Mouse (Mus musculus): Measurements from ENCODE around the gene Zfp786. TPM values are rescaled to one million over a fixed set of nuclear protein-coding genes. Genes with fewer than 3 reads are reported as not detected.
A peak's percentile ranks its signal among the peaks of the same experiment; 100 is the strongest.

The Zfp786 gene
- polyA plus RNA-seq, 1 experiment from 2014 or later, result 4.7 TPM

- Histone ChIP-seq H3K9ac (ENCODE audit: low read length) (no peak overlapping the region), H3K36me3 (ENCODE audit: control insufficient read depth, insufficient read depth, low read length) (peaks cover 5% of the 10 kb centered on the region; the same call in 1 of the 2 replicates), H3K27me3 (ENCODE audit: control insufficient read depth, insufficient read depth, low read length) (no peaks in the 10 kb centered on the region), H3K9me3 (ENCODE audit: control insufficient read depth, low read length) (no peaks in the 10 kb centered on the region), H3K4me1 (ENCODE audit: control insufficient read depth, insufficient read depth, low read length) (peaks cover 4% of the 10 kb centered on the region; the same call in 1 of the 2 replicates), H3K27ac (replicated peaks; ENCODE audit: low read depth, low read length) (no peak overlapping the region), H3K4me3 (ENCODE audit: low read depth, low read length) (no peak overlapping the region), H3K4me2 (ENCODE audit: low read depth, severe bottlenecking) (no peak overlapping the region)
- no peak for ATAC-seq (ENCODE audit: insufficient number of reproducible peaks, low FRiP score, low TSS enrichment, low read depth)
- 95% methylated on average over 8 of the region's 8 CpGs for WGBS
- DNase-seq (ENCODE audit: low spot score), result no peak
These were observed 11.9 kb downstream of the Zfp786 start for GRCm38 (mm10) chr6:47818721-47819120.

- no peaks in the 10 kb centered on the region for H3K27me3 ChIP-seq (ENCODE audit: control insufficient read depth, insufficient read depth, low read length)
- ATAC-seq (ENCODE audit: insufficient number of reproducible peaks, low FRiP score, low TSS enrichment, low read depth) (no peak), DNase-seq (ENCODE audit: low spot score) (no peak)
- no peak overlapping the region for H3K9ac ChIP-seq (ENCODE audit: low read length)
- 79% methylated on average over 1 of the region's 1 CpGs for WGBS
- no peak overlapping the region for H3K4me3 ChIP-seq (ENCODE audit: low read depth, low read length)
- no peaks in the 10 kb centered on the region for H3K9me3 ChIP-seq (ENCODE audit: control insufficient read depth, low read length)
- no peak overlapping the region for H3K27ac ChIP-seq (replicated peaks; ENCODE audit: low read depth, low read length)
- peaks cover 5% of the 10 kb centered on the region; the same call in 1 of the 2 replicates for H3K36me3 ChIP-seq (ENCODE audit: control insufficient read depth, insufficient read depth, low read length)
- peaks cover 4% of the 10 kb centered on the region; the same call in 1 of the 2 replicates for H3K4me1 ChIP-seq (ENCODE audit: control insufficient read depth, insufficient read depth, low read length)
- H3K4me2 ChIP-seq (ENCODE audit: low read depth, severe bottlenecking), result no peak overlapping the region
These were observed 14.5 kb downstream of the Zfp786 start for GRCm38 (mm10) chr6:47816151-47816550.

GRCm38 (mm10) chr6:47813257-47813878 is 17.3 kb downstream of the Zfp786 start, which contains the start of gene Pdia4:
Gene Pdia4 (minus strand): TSS chr6:47813430.
- Histone ChIP-seq H3K4me3 (ENCODE audit: low read depth, low read length) (peak within 1 kb of the TSS; percentile 77), H3K36me3 (ENCODE audit: control insufficient read depth, insufficient read depth, low read length) (no peaks in the 10 kb centered on the region), H3K4me2 (ENCODE audit: low read depth, severe bottlenecking) (peak within 1 kb of the TSS; percentile 74), H3K27me3 (ENCODE audit: control insufficient read depth, insufficient read depth, low read length) (no peaks in the 10 kb centered on the region), H3K27ac (replicated peaks; ENCODE audit: low read depth, low read length) (peak within 1 kb of the TSS; percentile 93), H3K9me3 (ENCODE audit: control insufficient read depth, low read length) (no peaks in the 10 kb centered on the region), H3K4me1 (ENCODE audit: control insufficient read depth, insufficient read depth, low read length) (peaks cover 7% of the 10 kb centered on the region; the same call in 1 of the 2 replicates), H3K9ac (ENCODE audit: low read length) (peak within 1 kb of the TSS; percentile 94)
- under 1% methylated on average over 44 of the region's 44 CpGs for WGBS
- peak; percentile 100 for ATAC-seq (ENCODE audit: insufficient number of reproducible peaks, low FRiP score, low TSS enrichment, low read depth)
- peak; percentile 99 for DNase-seq (ENCODE audit: low spot score)

- Histone ChIP-seq H3K9me3 (ENCODE audit: control insufficient read depth, low read length) (no peaks in the 10 kb centered on the region), H3K9ac (ENCODE audit: low read length) (peak overlapping the region; percentile 94), H3K27me3 (ENCODE audit: control insufficient read depth, insufficient read depth, low read length) (no peaks in the 10 kb centered on the region), H3K36me3 (ENCODE audit: control insufficient read depth, insufficient read depth, low read length) (no peaks in the 10 kb centered on the region), H3K4me1 (ENCODE audit: control insufficient read depth, insufficient read depth, low read length) (peaks cover 7% of the 10 kb centered on the region; the same call in 1 of the 2 replicates), H3K4me3 (ENCODE audit: low read depth, low read length) (peak overlapping the region; percentile 77), H3K27ac (replicated peaks; ENCODE audit: low read depth, low read length) (peak overlapping the region; percentile 93), H3K4me2 (ENCODE audit: low read depth, severe bottlenecking) (peak overlapping the region; percentile 74)
- no peak for DNase-seq (ENCODE audit: low spot score)
- under 1% methylated on average over 17 of the region's 17 CpGs for WGBS
- ATAC-seq (ENCODE audit: insufficient number of reproducible peaks, low FRiP score, low TSS enrichment, low read depth), result no peak
These were observed 18.3 kb downstream of the Zfp786 start for GRCm38 (mm10) chr6:47812271-47812915.

GRCm38 (mm10) chr6:47811324-47811723 is 19.3 kb downstream of the Zfp786 start:
- Histone ChIP-seq H3K27ac (replicated peaks; ENCODE audit: low read depth, low read length) (no peak overlapping the region), H3K4me1 (ENCODE audit: control insufficient read depth, insufficient read depth, low read length) (peaks cover 7% of the 10 kb centered on the region; the same call in 1 of the 2 replicates), H3K27me3 (ENCODE audit: control insufficient read depth, insufficient read depth, low read length) (no peaks in the 10 kb centered on the region), H3K9ac (ENCODE audit: low read length) (peak overlapping the region; percentile 94), H3K9me3 (ENCODE audit: control insufficient read depth, low read length) (no peaks in the 10 kb centered on the region), H3K4me3 (ENCODE audit: low read depth, low read length) (peak overlapping the region; percentile 77), H3K4me2 (ENCODE audit: low read depth, severe bottlenecking) (peak overlapping the region; percentile 74), H3K36me3 (ENCODE audit: control insufficient read depth, insufficient read depth, low read length) (no peaks in the 10 kb centered on the region)
- DNase-seq (ENCODE audit: low spot score) (no peak), ATAC-seq (ENCODE audit: insufficient number of reproducible peaks, low FRiP score, low TSS enrichment, low read depth) (no peak)
- WGBS, result 60% methylated on average over 5 of the region's 5 CpGs

GRCm38 (mm10) chr6:47810181-47810580 is 20.5 kb downstream of the Zfp786 start:
- H3K4me3 ChIP-seq (ENCODE audit: low read depth, low read length), result no peak overlapping the region
- 87% methylated on average over 2 of the region's 2 CpGs for WGBS

GRCm38 (mm10) chr6:47809053-47809452 is 21.6 kb downstream of the Zfp786 start:
- no peak overlapping the region for H3K9ac ChIP-seq (ENCODE audit: low read length)
- H3K4me3 ChIP-seq (ENCODE audit: low read depth, low read length), result no peak overlapping the region
- no peak for DNase-seq (ENCODE audit: low spot score)
- H3K4me1 ChIP-seq (ENCODE audit: control insufficient read depth, insufficient read depth, low read length), result peaks cover 3% of the 10 kb centered on the region; the same call in 1 of the 2 replicates
- ATAC-seq (ENCODE audit: insufficient number of reproducible peaks, low FRiP score, low TSS enrichment, low read depth), result no peak
- H3K36me3 ChIP-seq (ENCODE audit: control insufficient read depth, insufficient read depth, low read length), result peaks cover 12% of the 10 kb centered on the region
- WGBS, result 88% methylated on average over 4 of the region's 4 CpGs
- H3K9me3 ChIP-seq (ENCODE audit: control insufficient read depth, low read length), result no peaks in the 10 kb centered on the region
- no peak overlapping the region for H3K27ac ChIP-seq (replicated peaks; ENCODE audit: low read depth, low read length)
- no peak overlapping the region for H3K4me2 ChIP-seq (ENCODE audit: low read depth, severe bottlenecking)
- no peaks in the 10 kb centered on the region for H3K27me3 ChIP-seq (ENCODE audit: control insufficient read depth, insufficient read depth, low read length)

More at GRCm38 (mm10) chr6:47810181-47810580, 20.5 kb downstream of the Zfp786 start:
- no peak overlapping the region for H3K27ac ChIP-seq (replicated peaks; ENCODE audit: low read depth, low read length)
- no peaks in the 10 kb centered on the region for H3K27me3 ChIP-seq (ENCODE audit: control insufficient read depth, insufficient read depth, low read length)
- no peak for ATAC-seq (ENCODE audit: insufficient number of reproducible peaks, low FRiP score, low TSS enrichment, low read depth)
- no peak overlapping the region for H3K4me2 ChIP-seq (ENCODE audit: low read depth, severe bottlenecking)
- peaks cover 4% of the 10 kb centered on the region; the same call in 1 of the 2 replicates for H3K36me3 ChIP-seq (ENCODE audit: control insufficient read depth, insufficient read depth, low read length)
- H3K9me3 ChIP-seq (ENCODE audit: control insufficient read depth, low read length), result no peaks in the 10 kb centered on the region
- no peak for DNase-seq (ENCODE audit: low spot score)
- H3K4me1 ChIP-seq (ENCODE audit: control insufficient read depth, insufficient read depth, low read length), result peaks cover 7% of the 10 kb centered on the region; the same call in 1 of the 2 replicates
- no peak overlapping the region for H3K9ac ChIP-seq (ENCODE audit: low read length)

GRCm38 (mm10) chr6:47808545-47808944 is 22.1 kb downstream of the Zfp786 start:
- Histone ChIP-seq H3K9me3 (ENCODE audit: control insufficient read depth, low read length) (no peaks in the 10 kb centered on the region), H3K4me1 (ENCODE audit: control insufficient read depth, insufficient read depth, low read length) (0 out of 2 replicates have a peak, but pooled peaks cover 3% of the 10 kb centered on the region), H3K27ac (replicated peaks; ENCODE audit: low read depth, low read length) (no peak overlapping the region), H3K9ac (ENCODE audit: low read length) (no peak overlapping the region), H3K36me3 (ENCODE audit: control insufficient read depth, insufficient read depth, low read length) (peaks cover 17% of the 10 kb centered on the region), H3K4me3 (ENCODE audit: low read depth, low read length) (no peak overlapping the region), H3K4me2 (ENCODE audit: low read depth, severe bottlenecking) (no peak overlapping the region), H3K27me3 (ENCODE audit: control insufficient read depth, insufficient read depth, low read length) (no peaks in the 10 kb centered on the region)
- WGBS, result 94% methylated on average over 5 of the region's 5 CpGs
- ATAC-seq (ENCODE audit: insufficient number of reproducible peaks, low FRiP score, low TSS enrichment, low read depth), result no peak
- DNase-seq (ENCODE audit: low spot score), result no peak

Data from limb, embryonic 11.5 days (tissue).